ENCODE assay signal across 14 mouse cellular contexts in the genomic region with DNA sequence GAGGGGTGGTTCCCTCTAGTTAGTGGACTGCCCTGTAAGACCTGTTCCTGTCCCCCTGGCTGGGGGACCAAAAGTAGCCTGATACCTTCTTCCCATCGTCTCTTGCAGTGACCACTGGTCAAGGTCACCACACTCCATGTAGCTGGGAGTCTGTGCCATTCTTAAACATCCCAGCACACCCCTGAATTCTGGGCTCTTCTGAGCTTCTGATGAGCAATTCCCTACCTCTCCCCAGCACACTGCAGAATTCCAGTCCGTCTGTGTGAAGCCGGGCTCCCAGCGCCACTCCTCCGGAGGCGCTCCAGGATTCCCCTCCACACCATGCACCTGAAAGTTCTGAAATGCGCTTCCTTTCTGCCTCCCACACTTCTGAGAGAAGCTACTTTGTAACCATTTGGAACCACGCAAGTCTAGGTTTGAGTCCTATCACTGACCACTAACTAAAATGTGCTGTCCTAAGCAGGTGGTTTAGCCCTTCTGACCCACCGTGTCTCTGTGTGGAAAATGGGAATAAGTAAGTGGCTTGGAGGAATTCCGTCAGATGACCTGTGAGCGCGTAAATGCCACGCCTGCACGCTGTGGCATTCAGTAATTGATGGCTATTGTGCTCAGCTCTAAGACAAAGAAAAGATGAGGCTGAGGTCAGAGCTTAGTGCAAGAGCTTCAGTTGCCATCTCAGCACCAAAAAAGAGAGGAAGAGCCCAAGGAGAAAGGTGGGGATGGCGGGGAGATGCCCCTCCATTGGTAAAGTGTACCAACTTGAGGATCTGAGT.
A peak's percentile ranks its signal among the peaks of the same experiment; 100 is the strongest.
DNase-seq lines count a peak whose midpoint lies in the region; ATAC-seq and TF ChIP-seq lines count a peak whose summit lies in the region.
"Had no signal": no experiment of that assay in that cellular context is flagged by ENCODE, and none has a peak within 500 bp of the region (broad histone marks: within the 10 kb centered on the region; RNA-seq: fewer than 3 reads in every experiment).

No protein-coding gene starts in this region.

- no peak for ATAC-seq in hindbrain, embryonic 13.5 days (ENCODE audit: low FRiP score)
- ATAC-seq in midbrain, embryonic 15.5 days (replicated peaks), result no peak
- no peak for ATAC-seq in stomach, postnatal 0 days (ENCODE audit: low FRiP score, low TSS enrichment)

- peak overlapping the region; percentile 60 for H3K27ac ChIP-seq in ES-E14 (ENCODE audit: insufficient read depth, low read depth, low read length, poor library complexity, severe bottlenecking)
- peak overlapping the region; percentile 87 for H3K27ac ChIP-seq in hindbrain, embryonic 13.5 days
- H3K27ac ChIP-seq in midbrain, embryonic 15.5 days, result no peak overlapping the region
- no peak overlapping the region for H3K27ac ChIP-seq in stomach, postnatal 0 days (replicated peaks)
- H3K27ac ChIP-seq: liver, embryonic 14.5 days had no signal

- H3K4me2 ChIP-seq in hindbrain, embryonic 13.5 days, result peak overlapping the region; percentile 55
- H3K4me2 ChIP-seq in midbrain, embryonic 15.5 days, result peak overlapping the region; percentile 8; the same call in 1 of the 2 replicates
- no peak overlapping the region for H3K4me2 ChIP-seq in stomach, postnatal 0 days (replicated peaks; ENCODE audit: low read depth)

- H3K36me3 ChIP-seq in ES-E14 (ENCODE audit: control insufficient read depth, insufficient read depth, low read length, poor library complexity, severe bottlenecking), result no peaks in the 10 kb centered on the region
- H3K36me3 ChIP-seq in hindbrain, embryonic 13.5 days, result no peaks in the 10 kb centered on the region
- H3K36me3 ChIP-seq in midbrain, embryonic 15.5 days (replicated peaks), result no peaks in the 10 kb centered on the region
- no peaks in the 10 kb centered on the region for H3K36me3 ChIP-seq in stomach, postnatal 0 days (ENCODE audit: control insufficient read depth, insufficient read depth, low read length)

- no peak for TF ChIP-seq CTCF in stomach, postnatal 0 days (IDR thresholded peaks at IDR 0.05; ENCODE audit: low read depth)

- peaks cover 3 to 40% of the 10 kb centered on the region in 2 experiments for H3K4me1 ChIP-seq in ES-E14 (ENCODE audit: control insufficient read depth in 2 of 2, insufficient read depth in 2 of 2, low read length in 2 of 2, poor library complexity in 1 of 2)
- peaks cover 40% of the 10 kb centered on the region for H3K4me1 ChIP-seq in hindbrain, embryonic 13.5 days (replicated peaks)
- H3K4me1 ChIP-seq in midbrain, embryonic 15.5 days, result peaks cover 34% of the 10 kb centered on the region
- no peaks in the 10 kb centered on the region for H3K4me1 ChIP-seq in stomach, postnatal 0 days (replicated peaks; ENCODE audit: control insufficient read depth, insufficient read depth)

- H3K27me3 ChIP-seq in hindbrain, embryonic 13.5 days, result peaks cover 40% of the 10 kb centered on the region
- 0 out of 2 replicates have a peak, but pooled peaks cover 7% of the 10 kb centered on the region for H3K27me3 ChIP-seq in midbrain, embryonic 15.5 days (replicated peaks)
- H3K27me3 ChIP-seq in stomach, postnatal 0 days (ENCODE audit: control insufficient read depth, insufficient read depth, low read length), result no peaks in the 10 kb centered on the region

- TF ChIP-seq EP300 in stomach, postnatal 0 days (optimal IDR thresholded peaks at IDR 0.05), result no peak

- 7% methylated on average over 15 of the region's 15 CpGs for WGBS in hindbrain, embryonic 13.5 days
- WGBS in midbrain, embryonic 15.5 days, result 15% methylated on average over 15 of the region's 15 CpGs
- 21% methylated on average over 15 of the region's 15 CpGs for WGBS in stomach, postnatal 0 days

- DNase-seq in gastrocnemius, postnatal 14 days, result peak; percentile 1
- no peak for DNase-seq in gastrocnemius, postnatal 4 days (ENCODE audit: low spot score in 2 of 2)
- peak; percentile 43 for DNase-seq in ES-E14 (ENCODE audit: low read depth, low spot score)
- DNase-seq in ovary, postnatal 10 days (ENCODE audit: low spot score), result no peak
- no peak for DNase-seq in thymus, postnatal 25 days
- DNase-seq in stomach, postnatal 0 days (ENCODE audit: low spot score), result no peak
- DNase-seq: adrenal gland, postnatal 14 days; cerebellum, adult 11 months; kidney, adult 11 months; layer of hippocampus, postnatal 36 days; right cerebral cortex, postnatal 14 days had no signal

- H3K9me3 ChIP-seq in ES-E14 (ENCODE audit: control insufficient read depth, insufficient read depth, low read depth, low read length), result no peaks in the 10 kb centered on the region
- no peaks in the 10 kb centered on the region for H3K9me3 ChIP-seq in hindbrain, embryonic 13.5 days
- H3K9me3 ChIP-seq in midbrain, embryonic 15.5 days, result no peaks in the 10 kb centered on the region
- H3K9me3 ChIP-seq in stomach, postnatal 0 days (ENCODE audit: control insufficient read depth, low read length), result no peaks in the 10 kb centered on the region

- in situ Hi-C loops in ES-E14 (cut with MboI; ENCODE audit: low sequenced_read_pairs in 2 of 2, unreplicated experiment in 2 of 2), result no loop called here

- H3K9ac ChIP-seq in ES-E14 (ENCODE audit: insufficient read depth, low read depth, low read length, poor library complexity, severe bottlenecking), result peak overlapping the region; percentile 39
- peak overlapping the region; percentile 65 for H3K9ac ChIP-seq in hindbrain, embryonic 13.5 days
- no peak overlapping the region for H3K9ac ChIP-seq in midbrain, embryonic 15.5 days
- H3K9ac ChIP-seq in stomach, postnatal 0 days (ENCODE audit: low read length), result no peak overlapping the region
- H3K9ac ChIP-seq: liver, embryonic 14.5 days had no signal

- H3K4me3 ChIP-seq in ES-E14 (ENCODE audit: insufficient read depth in 1 of 2, low read depth in 1 of 2, low read length in 2 of 2, poor library complexity in 1 of 2, severe bottlenecking in 1 of 2), result peak overlapping the region; percentile 35 to 43
- peak overlapping the region; percentile 33 for H3K4me3 ChIP-seq in hindbrain, embryonic 13.5 days
- H3K4me3 ChIP-seq in midbrain, embryonic 15.5 days, result no peak overlapping the region
- H3K4me3 ChIP-seq in stomach, postnatal 0 days (ENCODE audit: low read depth, low read length), result no peak overlapping the region

- intact Hi-C loops in gastrocnemius, postnatal 14 days (cut with DNase I; ENCODE audit: low total_unique reads), result no loop called here

TF ChIP-seq in ES-E14, 5 proteins besides CTCF, POLR2A, EP300 and RAD21:
- TF ChIP-seq MAFK (IDR thresholded peaks at IDR 0.05; ENCODE audit: insufficient read depth, low read depth, low read length) (0 out of 2 replicates have a peak, but pooled peaks have one; percentile 4), ZNF384 (IDR thresholded peaks at IDR 0.05; ENCODE audit: low read depth, low read length) (no peak)

Comparison
In these comparisons a context has a peak if more than half of its experiments do, and no peak if none do; other contexts are left out.
1. DNase-seq: peak in gastrocnemius, postnatal 14 days (single experiment) and ES-E14 (single experiment); none in gastrocnemius, postnatal 4 days (0 of 2), ovary, postnatal 10 days (single experiment), thymus, postnatal 25 days (single experiment) and stomach, postnatal 0 days (single experiment).
2. H3K27ac ChIP-seq: peak in ES-E14 (single experiment) and hindbrain, embryonic 13.5 days (single experiment); none in midbrain, embryonic 15.5 days (single experiment) and stomach, postnatal 0 days (single experiment).
3. H3K4me3 ChIP-seq: peak in ES-E14 (2 of 2) and hindbrain, embryonic 13.5 days (single experiment); none in midbrain, embryonic 15.5 days (single experiment) and stomach, postnatal 0 days (single experiment).
4. H3K9ac ChIP-seq: peak in ES-E14 (single experiment) and hindbrain, embryonic 13.5 days (single experiment); none in midbrain, embryonic 15.5 days (single experiment) and stomach, postnatal 0 days (single experiment).